Mouse (Mus musculus) heart, postnatal 10 days (tissue): ENCODE measurements around the gene Ciao2a. TPM values are rescaled to one million over a fixed set of nuclear protein-coding genes. Genes with fewer than 3 reads are reported as not detected.
A peak's percentile ranks its signal among the peaks of the same experiment; 100 is the strongest.

ENCODE experiments used
- DNase-seq, 2 experiments: peaks; one replicate each; pipeline ENCODE4 v3.0.0; 2021
- intact Hi-C: fragments of 180-260 bp; cut with DNase I; formaldehyde crosslinking; loops from one replicate; pipeline ENCODE4 v1.15.1; 2025
- total RNA-seq, 2 experiments: library from RNA; stranded (reverse); gene quantifications; 2 replicates each; pipeline ENCODE4 v1.2.3; 2021

Ciao2a gene
- total RNA-seq, 2 experiments from 2014 or later, result 84.0 to 85.4 TPM

GRCm38 (mm10) chr9:66119498-66119897 lies 6.9 kb upstream of the Ciao2a start:
- DNase-seq, result no peak
- intact Hi-C loops, result no loop called here

- intact Hi-C loops, result loop anchor here (5.0 kb wide), 1 partner anchor 58 kb away; the partner anchor contains the start of gene Ppib
- no peak for DNase-seq
These were observed 6.3 kb upstream of the Ciao2a start for GRCm38 (mm10) chr9:66120106-66120505.

DNA sequence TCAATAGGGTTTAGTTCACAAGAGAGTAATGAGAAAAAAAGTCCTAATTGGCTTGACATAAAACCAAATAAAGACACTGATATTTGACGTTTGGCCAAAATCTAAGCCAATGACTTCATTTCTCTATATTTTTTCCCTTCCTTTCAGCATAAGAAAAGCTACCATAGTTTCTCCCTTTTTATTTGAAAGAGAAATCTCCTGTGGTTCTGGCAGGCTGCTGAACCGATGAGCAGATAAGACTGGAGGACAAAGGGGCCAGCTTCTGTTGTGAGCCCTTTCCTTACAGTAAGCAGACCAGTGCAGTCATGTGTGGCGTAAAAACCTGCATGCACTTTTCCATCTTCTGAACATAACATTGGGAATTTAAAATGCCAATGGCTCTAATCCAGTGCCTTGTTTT lies 5.5 kb upstream of the Ciao2a start:
- no peak for DNase-seq
- intact Hi-C loops, result loop anchor here (5.0 kb wide), 1 partner anchor 59 kb away; the partner anchor contains the start of gene Ppib

DNA sequence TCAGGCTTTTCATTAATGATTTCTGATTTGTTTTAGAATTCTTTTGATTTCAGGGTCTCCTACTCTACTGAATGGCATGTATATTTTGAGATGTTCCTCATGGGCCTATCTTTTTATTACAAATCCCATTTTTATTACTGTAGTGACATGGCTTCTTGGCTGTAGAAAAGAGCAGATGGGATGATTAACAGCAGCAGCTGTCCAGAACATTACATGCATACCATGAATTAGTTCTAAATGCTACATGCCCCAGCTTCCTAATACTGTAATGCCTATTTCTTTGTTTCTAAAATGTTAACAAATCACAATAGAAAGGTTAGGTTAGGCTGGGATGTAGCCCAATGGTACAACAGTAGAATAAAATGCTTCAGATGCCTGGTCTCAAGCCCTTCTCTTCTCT lies 5.0 kb upstream of the Ciao2a start:
- intact Hi-C loops, result loop anchor here (5.0 kb wide), 1 partner anchor 59 kb away; the partner anchor contains the start of gene Ppib
- no peak for DNase-seq

- intact Hi-C loops, result loop anchor here (5.0 kb wide), 1 partner anchor 61 kb away; the partner anchor contains the start of gene Ppib
- no peak for DNase-seq
These were observed 2.8 kb upstream of the Ciao2a start for GRCm38 (mm10) chr9:66123648-66124047.

DNA sequence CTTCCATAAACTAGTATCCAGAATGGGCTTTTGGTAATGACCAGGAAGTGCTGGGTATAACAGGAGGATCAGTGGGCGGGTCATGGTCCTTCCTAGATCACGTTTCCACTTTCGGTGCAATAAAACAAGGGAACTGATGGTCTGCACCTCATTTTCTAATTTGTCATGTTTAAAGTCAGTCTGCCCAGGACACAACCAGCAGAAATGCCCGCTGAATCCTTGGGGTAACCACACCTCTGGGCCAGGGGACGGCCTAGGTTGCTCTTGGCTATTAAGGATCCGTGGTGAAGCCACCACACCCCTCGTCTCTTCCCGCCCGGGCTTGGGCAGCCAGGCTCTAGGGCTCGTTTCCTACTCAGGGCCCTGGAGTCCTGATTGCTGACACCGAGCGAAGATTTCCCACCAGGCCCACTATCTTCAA lies 2.3 kb upstream of the Ciao2a start:
- peak in 1 of 2 experiments; percentile 48 for DNase-seq
- intact Hi-C loops, result loop anchor here (5.0 kb wide), 1 partner anchor 62 kb away; the partner anchor contains the start of gene Ppib

GRCm38 (mm10) chr9:66124681-66125542 lies 1.5 kb upstream of the Ciao2a start:
- intact Hi-C loops, result loop anchor here (5.0 kb wide), 1 partner anchor 63 kb away; the partner anchor contains the start of gene Ppib
- peak; percentile 98 for DNase-seq

DNA sequence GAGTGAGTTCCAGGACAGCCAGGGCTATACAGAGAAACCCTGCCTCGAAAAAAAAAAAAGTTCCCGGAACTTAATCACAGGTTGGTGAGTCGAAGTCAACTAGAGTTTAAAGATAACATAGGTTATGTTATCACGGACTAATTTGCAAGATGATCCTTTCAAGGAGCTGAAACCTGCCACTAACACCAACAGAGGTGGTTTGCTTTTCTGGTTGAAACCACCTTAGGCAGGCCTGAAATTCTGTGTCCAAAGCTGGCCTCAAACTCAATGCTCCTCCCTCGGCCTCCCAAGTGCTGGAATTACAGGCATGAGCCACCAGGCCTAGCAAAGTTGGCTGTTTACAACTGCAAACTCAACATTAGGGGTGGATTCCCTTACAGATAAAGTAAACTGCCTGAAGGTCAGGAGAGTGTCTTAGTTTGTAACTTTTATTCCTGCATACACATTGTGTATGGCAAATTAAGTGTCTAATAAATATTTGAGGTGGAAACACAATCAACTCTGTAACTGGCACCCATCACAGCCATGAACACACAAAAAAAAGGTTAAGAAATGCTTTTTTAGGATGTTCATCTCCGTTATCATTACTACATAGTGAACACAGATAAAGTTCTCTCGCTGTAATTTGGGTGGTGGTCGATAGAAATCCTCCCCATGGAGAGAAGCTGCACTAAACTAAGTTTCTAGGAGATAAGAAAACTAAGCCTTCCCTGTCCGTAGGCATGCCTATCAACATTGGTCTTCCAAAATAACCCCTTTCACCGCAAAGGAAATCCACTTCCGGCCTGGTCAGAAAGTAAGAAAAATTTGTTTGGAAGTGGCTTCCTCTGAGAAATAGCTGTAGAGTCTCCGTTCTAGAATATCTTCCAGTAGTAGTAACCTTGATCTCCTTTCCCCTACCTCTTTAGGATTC lies 612 bp upstream of the Ciao2a start:
- intact Hi-C loops, result no loop called here
- DNase-seq, result peak; percentile 20 to 38

DNA sequence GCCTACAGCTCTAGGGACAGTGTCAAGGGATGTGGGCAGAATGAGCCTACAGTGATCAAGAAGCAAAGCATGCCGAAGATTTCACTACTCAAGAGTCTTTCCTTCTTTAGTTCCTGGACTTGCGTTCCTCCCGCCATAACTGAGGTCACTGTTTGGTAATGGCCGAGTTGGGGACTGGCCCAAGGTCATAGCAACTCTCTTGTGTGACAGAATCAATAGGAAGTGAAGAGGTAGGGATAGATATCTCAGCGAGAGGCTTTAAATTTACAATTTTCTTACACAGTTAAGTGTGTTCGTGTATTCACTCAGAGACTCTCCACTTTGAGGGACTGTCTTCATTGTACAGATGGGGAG lies 759 bp downstream of the Ciao2a start:
- intact Hi-C loops, result no loop called here
- DNase-seq, result no peak

DNA sequence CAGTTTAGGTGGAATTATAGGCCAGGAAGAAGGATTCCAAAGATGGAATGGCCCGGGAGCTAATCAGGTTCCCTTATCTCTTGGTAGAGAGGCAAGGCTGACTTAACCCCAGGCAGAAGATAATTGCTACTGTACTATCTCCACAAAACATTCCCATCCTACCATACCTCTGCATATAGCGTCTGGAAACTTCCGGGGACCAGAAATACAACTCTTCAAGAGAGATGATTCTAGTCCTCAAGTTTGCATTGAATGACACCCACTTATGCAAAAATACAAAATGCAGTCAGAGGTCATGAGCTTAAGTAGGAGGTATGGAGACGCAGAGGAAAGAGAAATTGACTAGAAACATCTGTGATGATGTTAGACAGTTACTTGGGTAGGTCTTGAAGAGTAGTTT lies 1.5 kb downstream of the Ciao2a start:
- DNase-seq, result no peak
- intact Hi-C loops, result no loop called here

GRCm38 (mm10) chr9:66131466-66131865 lies 5.1 kb downstream of the Ciao2a start:
- intact Hi-C loops, result no loop called here
- no peak for DNase-seq

GRCm38 (mm10) chr9:66135967-66136366 lies 9.6 kb downstream of the Ciao2a start:
- intact Hi-C loops, result no loop called here

DNA sequence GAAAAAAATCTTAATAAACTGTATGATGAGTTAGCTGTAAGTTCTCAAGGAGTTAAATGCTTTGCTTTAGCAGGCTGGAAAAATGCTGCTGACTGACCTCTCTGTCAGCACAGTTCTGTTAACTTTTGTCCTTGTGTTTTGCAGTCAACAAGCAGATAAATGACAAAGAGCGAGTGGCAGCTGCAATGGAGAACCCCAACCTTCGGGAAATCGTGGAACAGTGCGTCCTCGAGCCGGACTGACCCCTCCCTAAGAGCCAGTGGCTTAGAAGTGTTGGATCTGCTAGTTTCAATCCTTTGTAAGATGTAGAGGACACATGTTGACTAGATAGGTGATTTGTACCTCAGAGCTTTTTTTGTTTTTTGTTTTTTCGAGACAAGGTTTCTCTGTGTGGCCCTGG lies 11.8 kb downstream of the Ciao2a start:
- no peak for DNase-seq
- intact Hi-C loops, result no loop called here

More at GRCm38 (mm10) chr9:66135967-66136366, 9.6 kb downstream of the Ciao2a start:
- no peak for DNase-seq

DNA sequence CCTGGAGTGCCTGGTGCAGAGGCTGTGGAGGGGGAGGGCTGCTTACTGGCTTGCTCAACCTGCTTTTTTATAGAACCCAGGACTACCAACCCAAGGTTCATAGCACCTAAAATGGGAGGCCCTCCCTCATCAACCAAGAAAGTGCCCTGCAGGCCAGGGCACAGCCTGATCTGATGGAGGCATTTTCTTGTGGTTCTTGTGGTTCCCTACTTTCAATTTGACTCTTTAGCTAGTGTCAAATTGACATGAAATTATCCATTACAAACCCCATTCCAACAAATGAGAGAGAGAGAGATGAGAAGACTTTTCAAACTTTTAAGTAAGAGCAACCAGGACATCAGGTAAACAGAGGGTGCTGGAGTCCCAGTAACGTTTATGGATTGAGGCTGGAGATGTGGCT lies 15.9 kb downstream of the Ciao2a start:
- intact Hi-C loops, result loop anchor here (10.0 kb wide), 1 partner anchor 273 kb away; no protein-coding TSS in a partner anchor

GRCm38 (mm10) chr9:66144248-66144647 lies 17.8 kb downstream of the Ciao2a start:
- intact Hi-C loops, result loop anchor here (10.0 kb wide), 1 partner anchor 271 kb away; no protein-coding TSS in a partner anchor

More for the DNA sequence above, 15.9 kb downstream of the Ciao2a start:
- DNase-seq, result no peak

DNA sequence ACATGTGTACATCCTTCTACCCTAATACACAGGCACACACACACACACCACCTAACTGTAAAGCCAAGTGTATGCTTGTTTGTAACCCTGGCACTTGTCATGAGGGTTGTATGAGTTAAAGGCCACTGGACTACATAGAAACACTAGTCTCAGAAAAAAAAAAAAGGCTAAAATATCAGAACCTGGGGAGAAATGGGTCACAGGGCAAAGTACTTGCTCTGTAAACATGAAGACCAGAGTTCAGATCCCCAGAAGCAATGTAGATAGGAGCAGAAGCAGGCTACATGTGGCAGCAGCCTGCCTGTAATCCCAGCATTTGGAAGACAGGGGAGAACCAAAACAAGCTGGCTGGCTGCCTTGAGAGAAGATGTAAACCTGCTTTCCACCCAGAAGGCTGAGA lies 19.7 kb downstream of the Ciao2a start:
- intact Hi-C loops, result loop anchor here (10.0 kb wide), 1 partner anchor 269 kb away; no protein-coding TSS in a partner anchor
- DNase-seq, result no peak

More at GRCm38 (mm10) chr9:66144248-66144647, 17.8 kb downstream of the Ciao2a start:
- peak; percentile 73 to 83 for DNase-seq

GRCm38 (mm10) chr9:66152011-66152410 lies 25.6 kb downstream of the Ciao2a start:
- intact Hi-C loops, result no loop called here
- DNase-seq, result no peak

DNA sequence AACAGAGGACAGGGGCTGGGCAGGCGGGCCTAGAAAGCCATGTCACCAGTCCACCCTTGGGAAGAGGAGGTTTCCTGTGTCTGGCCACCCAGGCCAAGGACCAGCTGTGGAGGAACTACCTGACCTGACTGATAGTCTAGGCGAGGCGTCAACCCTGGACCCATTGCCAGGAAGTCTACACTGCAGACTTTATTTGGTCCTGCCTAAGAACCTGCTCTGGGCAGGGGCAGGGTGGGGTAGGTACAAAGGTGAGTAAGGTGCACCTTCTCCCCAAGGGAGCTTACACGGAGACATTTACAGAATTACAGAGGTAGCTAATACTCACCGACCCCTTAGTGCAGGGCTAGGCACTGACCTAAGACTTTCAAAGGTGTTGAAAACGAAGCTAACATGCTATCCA lies 27.2 kb downstream of the Ciao2a start:
- intact Hi-C loops, result no loop called here
- no peak for DNase-seq

DNA sequence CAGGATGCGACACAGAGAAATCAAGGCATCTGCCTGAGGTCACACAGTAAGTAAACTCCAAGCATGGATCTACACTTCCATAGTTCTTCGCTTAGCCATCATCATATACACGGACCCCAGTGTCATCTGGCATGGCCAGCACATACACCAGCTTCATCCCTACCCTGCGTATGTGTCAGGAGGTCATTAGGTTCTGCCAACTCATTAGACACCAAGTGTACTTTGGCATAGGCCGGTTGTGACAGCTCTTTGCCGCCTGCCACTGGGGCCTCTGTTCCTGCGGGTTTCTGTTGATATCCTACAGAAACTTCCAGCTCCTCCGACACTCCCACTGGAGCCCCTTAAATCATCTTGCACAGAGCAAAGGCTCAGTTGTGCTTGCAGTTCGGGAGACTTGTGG lies 27.6 kb downstream of the Ciao2a start:
- intact Hi-C loops, result no loop called here
- no peak for DNase-seq

- DNase-seq, result no peak
- intact Hi-C loops, result no loop called here
These were observed 29.1 kb downstream of the Ciao2a start for GRCm38 (mm10) chr9:66155534-66155933.
